Mouse (Mus musculus) erythroblast, embryonic 14.5 days (primary cell): ENCODE data around the gene Panx1.

Experiments
- GATA1 ChIP-seq: IDR thresholded peaks from 2 replicates; pipeline ENCODE4 v1.6.1; 2012; ENCODE audit warnings: low read length, inconsistent platforms, mixed read lengths
- TAL1 ChIP-seq: IDR thresholded peaks from 3 replicates; pipeline ENCODE4 v1.6.1; 2012; ENCODE audit warnings: low read length, inconsistent platforms, mixed read lengths

DNA sequence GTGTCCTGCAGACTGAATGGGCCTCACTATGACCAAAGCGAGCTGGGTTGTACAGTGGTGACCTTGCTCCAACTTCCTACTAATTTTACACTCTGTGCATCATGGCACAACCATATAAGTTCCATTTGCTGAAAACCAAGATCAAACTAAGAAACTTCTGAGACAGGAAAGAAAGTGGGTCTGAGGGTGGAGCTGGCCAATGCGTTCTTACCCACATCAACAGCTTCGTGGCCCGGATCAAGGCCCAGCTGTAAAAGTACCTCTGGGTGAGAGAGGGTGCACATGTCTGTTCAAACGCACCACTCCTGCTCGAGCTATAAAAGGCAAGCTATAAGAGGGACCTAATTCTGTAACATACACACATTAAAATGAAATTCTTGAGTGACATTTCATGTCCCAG lies 14.7 kb upstream of the Panx1 start:
- no peak for TF ChIP-seq GATA1
- no peak for TF ChIP-seq TAL1
